ENCODE assay signal across 8 mouse cellular contexts in the genomic region with DNA sequence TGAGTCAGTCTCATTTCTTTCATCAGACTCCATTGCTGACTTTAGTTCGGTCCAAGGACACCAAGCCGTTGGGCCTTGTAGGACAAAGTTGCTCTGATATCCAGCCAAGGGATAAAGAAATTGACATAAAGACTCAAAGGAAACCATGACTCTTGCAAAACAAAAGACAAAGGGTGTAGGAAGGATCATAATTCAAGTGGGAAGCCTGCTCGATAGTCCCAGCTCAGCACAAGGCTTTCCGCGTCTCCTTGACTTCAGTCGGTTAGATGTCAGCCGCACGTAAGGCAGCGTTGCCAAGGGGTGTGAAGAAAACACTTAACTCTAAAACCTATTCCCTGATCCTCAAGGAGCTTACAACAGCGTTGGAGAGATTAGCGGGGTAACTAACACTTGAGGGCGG. TPM values are rescaled to one million over a fixed set of nuclear protein-coding genes. Genes with fewer than 3 reads are reported as not detected.
DNase-seq lines count a peak whose midpoint lies in the region; ATAC-seq and TF ChIP-seq lines count a peak whose summit lies in the region.

No protein-coding gene starts in this region.

- ATAC-seq in kidney, postnatal 0 days (replicated peaks; ENCODE audit: low FRiP score, low read depth), result no peak
- ATAC-seq in embryonic facial prominence, embryonic 15.5 days (ENCODE audit: insufficient number of reproducible peaks, low FRiP score, low TSS enrichment, low read depth), result no peak
- no peak for ATAC-seq in hindbrain, postnatal 0 days
- ATAC-seq in midbrain, postnatal 0 days (ENCODE audit: low FRiP score), result peak; percentile 29
- ATAC-seq in frontal cortex, adult (ENCODE audit: low TSS enrichment), result no peak; the same call in 1 of the 2 replicates

- H3K4me1 ChIP-seq in kidney, postnatal 0 days (replicated peaks; ENCODE audit: insufficient read depth, low read length), result no peaks in the 10 kb centered on the region
- H3K4me1 ChIP-seq in embryonic facial prominence, embryonic 15.5 days, result no peaks in the 10 kb centered on the region
- no peaks in the 10 kb centered on the region for H3K4me1 ChIP-seq in hindbrain, postnatal 0 days (ENCODE audit: insufficient read depth, low read length)
- no peaks in the 10 kb centered on the region for H3K4me1 ChIP-seq in midbrain, postnatal 0 days (ENCODE audit: insufficient read depth, low read length)

- H3K4me2 ChIP-seq in kidney, postnatal 0 days (ENCODE audit: low read length), result peak overlapping the region; percentile 92
- H3K4me2 ChIP-seq in embryonic facial prominence, embryonic 15.5 days (replicated peaks), result peak overlapping the region; percentile 68
- H3K4me2 ChIP-seq in hindbrain, postnatal 0 days (ENCODE audit: low read depth, low read length), result peak overlapping the region; percentile 93
- H3K4me2 ChIP-seq in midbrain, postnatal 0 days (ENCODE audit: low read depth, low read length, poor library complexity, severe bottlenecking), result peak overlapping the region; percentile 94

- no peaks in the 10 kb centered on the region for H3K36me3 ChIP-seq in kidney, postnatal 0 days (ENCODE audit: insufficient read depth, low read length)
- no peaks in the 10 kb centered on the region for H3K36me3 ChIP-seq in embryonic facial prominence, embryonic 15.5 days
- H3K36me3 ChIP-seq in hindbrain, postnatal 0 days (ENCODE audit: insufficient read depth, low read length), result no peaks in the 10 kb centered on the region
- no peaks in the 10 kb centered on the region for H3K36me3 ChIP-seq in midbrain, postnatal 0 days (ENCODE audit: insufficient read depth, low read length)

- 0 out of 2 replicates have a peak overlapping the region, but pooled peaks have one; percentile 47 for H3K27ac ChIP-seq in kidney, postnatal 0 days
- peak overlapping the region; percentile 92 for H3K27ac ChIP-seq in embryonic facial prominence, embryonic 15.5 days (replicated peaks)
- peak overlapping the region; percentile 81; the same call in 1 of the 2 replicates for H3K27ac ChIP-seq in hindbrain, postnatal 0 days
- peak overlapping the region; percentile 32; the same call in 1 of the 2 replicates for H3K27ac ChIP-seq in midbrain, postnatal 0 days (ENCODE audit: low read depth, low read length)

- TF ChIP-seq CTCF in kidney, postnatal 0 days (IDR thresholded peaks at IDR 0.05; ENCODE audit: low read depth), result no peak
- no peak for TF ChIP-seq CTCF in hindbrain, postnatal 0 days (IDR thresholded peaks at IDR 0.05; ENCODE audit: low read depth)
- no peak for TF ChIP-seq CTCF in midbrain, postnatal 0 days (IDR thresholded peaks at IDR 0.05)

- no peaks in the 10 kb centered on the region for H3K27me3 ChIP-seq in kidney, postnatal 0 days (ENCODE audit: insufficient read depth, low read length)
- H3K27me3 ChIP-seq in embryonic facial prominence, embryonic 15.5 days, result no peaks in the 10 kb centered on the region
- H3K27me3 ChIP-seq in hindbrain, postnatal 0 days (ENCODE audit: insufficient read depth, low read length), result no peaks in the 10 kb centered on the region
- no peaks in the 10 kb centered on the region for H3K27me3 ChIP-seq in midbrain, postnatal 0 days (ENCODE audit: insufficient read depth, low read length)

- H3K9me3 ChIP-seq in kidney, postnatal 0 days (replicated peaks; ENCODE audit: low read length), result no peaks in the 10 kb centered on the region
- H3K9me3 ChIP-seq in embryonic facial prominence, embryonic 15.5 days (replicated peaks), result no peaks in the 10 kb centered on the region
- no peaks in the 10 kb centered on the region for H3K9me3 ChIP-seq in hindbrain, postnatal 0 days (ENCODE audit: low read length)
- H3K9me3 ChIP-seq in midbrain, postnatal 0 days (ENCODE audit: low read length), result no peaks in the 10 kb centered on the region

- WGBS in kidney, postnatal 0 days, result 48% methylated on average over 12 of the region's 12 CpGs
- WGBS in embryonic facial prominence, embryonic 15.5 days, result 63% methylated on average over 12 of the region's 12 CpGs
- 53% methylated on average over 12 of the region's 12 CpGs for WGBS in hindbrain, postnatal 0 days
- 49% methylated on average over 12 of the region's 12 CpGs for WGBS in midbrain, postnatal 0 days

- H3K9ac ChIP-seq in kidney, postnatal 0 days (ENCODE audit: low read depth, low read length), result peak overlapping the region; percentile 95
- H3K9ac ChIP-seq in embryonic facial prominence, embryonic 15.5 days, result no peak overlapping the region; the same call in 1 of the 2 replicates
- H3K9ac ChIP-seq in hindbrain, postnatal 0 days (replicated peaks; ENCODE audit: low read length), result peak overlapping the region; percentile 88; the same call in 1 of the 2 replicates
- peak overlapping the region; percentile 93; the same call in 1 of the 2 replicates for H3K9ac ChIP-seq in midbrain, postnatal 0 days (replicated peaks; ENCODE audit: low read length, poor library complexity, severe bottlenecking)

- peak overlapping the region; percentile 87; the same call in 1 of the 2 replicates for H3K4me3 ChIP-seq in kidney, postnatal 0 days (replicated peaks; ENCODE audit: low read depth, low read length)
- H3K4me3 ChIP-seq in embryonic facial prominence, embryonic 15.5 days (replicated peaks), result peak overlapping the region; percentile 87
- peak overlapping the region; percentile 91 for H3K4me3 ChIP-seq in hindbrain, postnatal 0 days (ENCODE audit: low read length)
- peak overlapping the region; percentile 85 for H3K4me3 ChIP-seq in midbrain, postnatal 0 days (ENCODE audit: low read depth, low read length)

- DNase-seq in kidney, postnatal 0 days (ENCODE audit: low spot score), result no peak
- DNase-seq in kidney, adult 11 months, result no peak
- no peak for DNase-seq in hindbrain, postnatal 0 days (ENCODE audit: low spot score)
- DNase-seq in midbrain, postnatal 0 days (ENCODE audit: low spot score), result no peak
- DNase-seq in right cerebral cortex, adult 18-20 months, result no peak
- DNase-seq in ovary, adult 18-20 months (ENCODE audit: low spot score), result no peak

RNA-seq across cellular contexts. Expression of gene Cntln, which starts 0.5 kb away (rescaled TPM):
- polyA plus RNA-seq in kidney, postnatal 0 days (2015; fragmentation: Nextera tagmentation; extraction: Ambion mirVana), result 10.0 and 10.5 TPM in 2 replicates
- 11.6 and 12.3 TPM in 2 replicates for polyA plus RNA-seq in embryonic facial prominence, embryonic 15.5 days (2015; fragmentation: Nextera tagmentation; extraction: Ambion mirVana)
- total RNA-seq in hindbrain, postnatal 0 days (2014; rRNA removed), result 8.4 and 9.2 TPM in 2 replicates
- polyA plus RNA-seq in hindbrain, postnatal 0 days (2015; fragmentation: Nextera tagmentation; extraction: Ambion mirVana), result 5.9 and 7.1 TPM in 2 replicates
- 9.3 and 10.1 TPM in 2 replicates for total RNA-seq in midbrain, postnatal 0 days (2014; rRNA removed)
- 4.2 and 5.5 TPM in 2 replicates for polyA plus RNA-seq in midbrain, postnatal 0 days (2015; fragmentation: Nextera tagmentation; extraction: Ambion mirVana)

Comparison
In these comparisons a context has a peak if more than half of its experiments do, and no peak if none do; other contexts are left out.
1. H3K27ac ChIP-seq: peak in every context shown above with its lines; median percentile 92 in embryonic facial prominence, embryonic 15.5 days; 81 in hindbrain, postnatal 0 days; 47 in kidney, postnatal 0 days; 32 in midbrain, postnatal 0 days.